9 mouse cellular contexts compared by ENCODE assay signal in genomic region chr12:69513166-69513565, GRCm38 (mm10).
A peak's percentile ranks its signal among the peaks of the same experiment; 100 is the strongest.
DNase-seq lines count a peak whose midpoint lies in the region; ATAC-seq and TF ChIP-seq lines count a peak whose summit lies in the region.
"Had no signal": no experiment of that assay in that cellular context is flagged by ENCODE, and none has a peak within 500 bp of the region (broad histone marks: within the 10 kb centered on the region; RNA-seq: fewer than 3 reads in every experiment).

No protein-coding gene starts in this region.

- H3K9ac ChIP-seq in liver, adult 2 months (ENCODE audit: low read depth, low read length): no peak overlapping the region
- no peak overlapping the region for H3K9ac ChIP-seq in midbrain, embryonic 16.5 days (ENCODE audit: low read depth, low read length)
- H3K9ac ChIP-seq: limb, embryonic 13.5 days had no signal

- no peak overlapping the region for H3K4me3 ChIP-seq in bone marrow, adult 2 months (replicated peaks; ENCODE audit: control insufficient read depth, low read depth, low read length)
- H3K4me3 ChIP-seq in liver, adult 2 months (ENCODE audit: insufficient read depth, low read depth, low read length): no peak overlapping the region
- no peak overlapping the region for H3K4me3 ChIP-seq in midbrain, embryonic 16.5 days (ENCODE audit: low read depth, low read length)
- H3K4me3 ChIP-seq: limb, embryonic 13.5 days had no signal

- H3K4me2 ChIP-seq in midbrain, embryonic 16.5 days (ENCODE audit: low read length): no peak overlapping the region
- H3K4me2 ChIP-seq: limb, embryonic 13.5 days had no signal

- DNase-seq in liver, adult 2 months (ENCODE audit: extremely low read depth, low read depth, low spot score): peak; percentile 69
- peak; percentile 33 for DNase-seq in naive thymus-derived CD4-positive, alpha-beta T cell, adult 2 months (ENCODE audit: low read depth)
- DNase-seq in left cerebral cortex, adult 9 months (ENCODE audit: low spot score in 2 of 2): no peak
- DNase-seq in Muller cell, postnatal 12 days (ENCODE audit: inconsistent ontology term): no peak
- DNase-seq: retina, postnatal 1 day had no signal

- peak; percentile 10; the same call in 1 of the 2 replicates for TF ChIP-seq CTCF in bone marrow, adult 2 months (IDR thresholded peaks at IDR 0.05; ENCODE audit: control insufficient read depth, insufficient read depth, low read length)
- 0 out of 2 replicates have a peak, but pooled peaks have one; percentile 1 for TF ChIP-seq CTCF in liver, adult 2 months (IDR thresholded peaks at IDR 0.05; ENCODE audit: low read depth, low read length)

- ATAC-seq in CD4-positive, CD25-positive, alpha-beta regulatory T cell, adult 4 months: peak; percentile 6
- no peak for ATAC-seq in midbrain, embryonic 16.5 days

- no peaks in the 10 kb centered on the region for H3K36me3 ChIP-seq in liver, adult 2 months (ENCODE audit: control insufficient read depth, insufficient read depth, low read length)
- no peaks in the 10 kb centered on the region for H3K36me3 ChIP-seq in midbrain, embryonic 16.5 days (ENCODE audit: control insufficient read depth, insufficient read depth, low read length)
- H3K36me3 ChIP-seq: limb, embryonic 13.5 days had no signal

- no peaks in the 10 kb centered on the region for H3K9me3 ChIP-seq in midbrain, embryonic 16.5 days (replicated peaks; ENCODE audit: control insufficient read depth, low read length, poor library complexity, severe bottlenecking)
- H3K9me3 ChIP-seq: limb, embryonic 13.5 days had no signal

- 4% methylated on average over 4 of the region's 4 CpGs for WGBS in bone marrow, adult 2 months
- 3% methylated on average over 4 of the region's 4 CpGs for WGBS in liver, adult 2 months
- WGBS in midbrain, embryonic 16.5 days: 74% methylated on average over 4 of the region's 4 CpGs

- H3K4me1 ChIP-seq in bone marrow, adult 2 months (ENCODE audit: control insufficient read depth, insufficient read depth, low read length): peaks cover 6% of the 10 kb centered on the region; the same call in 1 of the 2 replicates
- H3K4me1 ChIP-seq in liver, adult 2 months (ENCODE audit: control insufficient read depth, insufficient read depth, low read length): peaks cover 15% of the 10 kb centered on the region
- H3K4me1 ChIP-seq in midbrain, embryonic 16.5 days (ENCODE audit: control insufficient read depth, insufficient read depth, low read length): no peaks in the 10 kb centered on the region

- no peaks in the 10 kb centered on the region for H3K79me2 ChIP-seq in liver, adult 2 months (ENCODE audit: control insufficient read depth, insufficient read depth, low read length)

- no peaks in the 10 kb centered on the region for H3K27me3 ChIP-seq in liver, adult 2 months (ENCODE audit: control insufficient read depth, insufficient read depth, low read length)
- no peaks in the 10 kb centered on the region for H3K27me3 ChIP-seq in midbrain, embryonic 16.5 days (ENCODE audit: control insufficient read depth, insufficient read depth, low read depth, low read length)
- H3K27me3 ChIP-seq: limb, embryonic 13.5 days had no signal

- peak overlapping the region; percentile 40; the same call in 1 of the 2 replicates for H3K27ac ChIP-seq in bone marrow, adult 2 months (ENCODE audit: control insufficient read depth, insufficient read depth, low read depth, low read length, poor library complexity)
- H3K27ac ChIP-seq in liver, adult 2 months (replicated peaks; ENCODE audit: insufficient read depth, low read depth, low read length): peak overlapping the region; percentile 13
- no peak overlapping the region for H3K27ac ChIP-seq in midbrain, embryonic 16.5 days (ENCODE audit: low read length)
- H3K27ac ChIP-seq: limb, embryonic 13.5 days had no signal

- TF ChIP-seq POLR2A in bone marrow, adult 2 months (IDR thresholded peaks at IDR 0.05; ENCODE audit: borderline replicate concordance, control insufficient read depth, low read depth, low read length): no peak
- no peak for TF ChIP-seq POLR2A in liver, adult 2 months (IDR thresholded peaks at IDR 0.05; ENCODE audit: extremely low read depth, insufficient read depth, low read length)

Comparison
In these comparisons a context has a peak if more than half of its experiments do, and no peak if none do; other contexts are left out.
1. DNase-seq: peak in liver, adult 2 months (single experiment) and naive thymus-derived CD4-positive, alpha-beta T cell, adult 2 months (single experiment); none in left cerebral cortex, adult 9 months (0 of 2) and Muller cell, postnatal 12 days (single experiment).